Mouse (Mus musculus): Measurements from ENCODE around the gene Hapln2. TPM values are rescaled to one million over a fixed set of nuclear protein-coding genes. Genes with fewer than 3 reads are reported as not detected.

Hapln2 gene
- polyA plus RNA-seq, 1 experiment from 2014 or later, result 0.43 TPM

- no peak overlapping the region for H3K27ac ChIP-seq (replicated peaks)
- no peaks in the 10 kb centered on the region for H3K4me1 ChIP-seq
- H3K9ac ChIP-seq (replicated peaks), result no peak overlapping the region
- H3K36me3 ChIP-seq, result no peaks in the 10 kb centered on the region
- peaks cover 41% of the 10 kb centered on the region for H3K27me3 ChIP-seq
- WGBS, result 84% methylated on average over 5 of the region's 5 CpGs
- H3K9me3 ChIP-seq, result no peaks in the 10 kb centered on the region
- no peak for ATAC-seq (ENCODE audit: low FRiP score, low read depth)
- H3K4me3 ChIP-seq, result no peak overlapping the region
- H3K4me2 ChIP-seq (replicated peaks), result no peak overlapping the region
Observed at GRCm38 (mm10) chr3:88033506-88033905, 6.1 kb upstream of the Hapln2 start.

GRCm38 (mm10) chr3:88030608-88031395, 3.4 kb upstream of the Hapln2 start:
- peaks cover 58% of the 10 kb centered on the region for H3K27me3 ChIP-seq

DNA sequence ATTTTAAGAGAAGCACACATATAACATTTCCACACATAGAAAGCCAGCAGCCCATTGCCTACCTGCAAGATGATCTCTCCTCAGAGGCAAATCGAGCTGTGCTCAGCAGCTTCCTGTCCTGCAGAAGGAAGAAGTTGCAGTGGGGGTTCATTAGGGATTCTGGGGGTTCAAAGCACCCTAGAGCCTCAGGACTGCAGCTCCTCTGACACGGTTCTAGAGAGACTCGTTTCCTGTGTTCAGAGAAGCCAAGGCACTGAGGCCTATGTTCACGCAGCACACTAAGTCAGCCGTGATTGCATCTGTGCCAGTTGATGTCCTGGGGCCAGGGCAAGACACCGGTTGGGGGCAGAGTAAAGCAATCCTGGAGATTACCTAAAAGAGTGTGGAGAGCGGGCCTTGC, 560 bp downstream of the Hapln2 start:
- Histone ChIP-seq H3K36me3 (no peaks in the 10 kb centered on the region), H3K9ac (replicated peaks) (no peak overlapping the region), H3K27ac (replicated peaks) (no peak overlapping the region), H3K27me3 (peaks cover 85% of the 10 kb centered on the region), H3K4me1 (peaks cover 19% of the 10 kb centered on the region), H3K9me3 (peaks cover 2% of the 10 kb centered on the region; the same call in 1 of the 2 replicates), H3K4me3 (no peak overlapping the region), H3K4me2 (replicated peaks) (no peak overlapping the region)
- ATAC-seq (ENCODE audit: low FRiP score, low read depth), result no peak
- 68% methylated on average over 7 of the region's 7 CpGs for WGBS

More at GRCm38 (mm10) chr3:88030608-88031395, 3.4 kb upstream of the Hapln2 start:
- H3K4me2 ChIP-seq (replicated peaks), result no peak overlapping the region
- H3K9ac ChIP-seq (replicated peaks), result no peak overlapping the region
- 17% methylated on average over 19 of the region's 19 CpGs for WGBS
- no peaks in the 10 kb centered on the region for H3K4me1 ChIP-seq
- H3K9me3 ChIP-seq, result peaks cover under 1% of the 10 kb centered on the region; the same call in 1 of the 2 replicates
- H3K27ac ChIP-seq (replicated peaks), result no peak overlapping the region
- H3K36me3 ChIP-seq, result no peaks in the 10 kb centered on the region
- H3K4me3 ChIP-seq, result no peak overlapping the region
- no peak for ATAC-seq (ENCODE audit: low FRiP score, low read depth)

- peaks cover 19% of the 10 kb centered on the region for H3K4me1 ChIP-seq
- H3K36me3 ChIP-seq, result no peaks in the 10 kb centered on the region
- no peak overlapping the region for H3K27ac ChIP-seq (replicated peaks)
- H3K27me3 ChIP-seq, result peaks cover 84% of the 10 kb centered on the region
- ATAC-seq (ENCODE audit: low FRiP score, low read depth), result peak; percentile 80
- H3K4me2 ChIP-seq (replicated peaks), result peak overlapping the region; percentile 98
- under 1% methylated on average over 81 of the region's 81 CpGs for WGBS
- peaks cover 2% of the 10 kb centered on the region; the same call in 1 of the 2 replicates for H3K9me3 ChIP-seq
- peak overlapping the region; percentile 57 for H3K4me3 ChIP-seq
- H3K9ac ChIP-seq (replicated peaks), result peak overlapping the region; percentile 52; the same call in 1 of the 2 replicates
Observed at GRCm38 (mm10) chr3:88023192-88024074, 4.0 kb downstream of the Hapln2 start.

- Histone ChIP-seq H3K4me3 (peak overlapping the region; percentile 57), H3K27me3 (peaks cover 83% of the 10 kb centered on the region), H3K36me3 (no peaks in the 10 kb centered on the region), H3K9ac (replicated peaks) (peak overlapping the region; percentile 52), H3K4me2 (replicated peaks) (peak overlapping the region; percentile 98), H3K9me3 (0 out of 2 replicates have a peak, but pooled peaks cover 2% of the 10 kb centered on the region), H3K4me1 (peaks cover 19% of the 10 kb centered on the region), H3K27ac (replicated peaks) (no peak overlapping the region)
- ATAC-seq (ENCODE audit: low FRiP score, low read depth), result peak; percentile 91
- WGBS, result 1% methylated on average over 61 of the region's 66 CpGs
Observed at GRCm38 (mm10) chr3:88022322-88023191, 4.8 kb downstream of the Hapln2 start.

- Histone ChIP-seq H3K36me3 (no peaks in the 10 kb centered on the region), H3K27ac (replicated peaks) (no peak overlapping the region), H3K4me2 (replicated peaks) (no peak overlapping the region), H3K4me1 (no peaks in the 10 kb centered on the region), H3K4me3 (no peak overlapping the region), H3K9me3 (peaks cover 5% of the 10 kb centered on the region), H3K27me3 (peaks cover 18% of the 10 kb centered on the region; the same call in 1 of the 2 replicates), H3K9ac (replicated peaks) (no peak overlapping the region)
- no peak for ATAC-seq (ENCODE audit: low FRiP score, low read depth)
- 8% methylated on average over 6 of the region's 6 CpGs for WGBS
Observed at GRCm38 (mm10) chr3:88010634-88011265, 16.6 kb downstream of the Hapln2 start.

- Histone ChIP-seq H3K36me3 (no peaks in the 10 kb centered on the region), H3K9ac (replicated peaks) (no peak overlapping the region), H3K9me3 (peaks cover 5% of the 10 kb centered on the region), H3K4me1 (peaks cover 6% of the 10 kb centered on the region; the same call in 1 of the 2 replicates), H3K27ac (replicated peaks) (no peak overlapping the region), H3K27me3 (peaks cover 48% of the 10 kb centered on the region), H3K4me3 (no peak overlapping the region), H3K4me2 (replicated peaks) (no peak overlapping the region)
- ATAC-seq (ENCODE audit: low FRiP score, low read depth), result no peak
- 77% methylated on average over 18 of the region's 18 CpGs for WGBS
Observed at GRCm38 (mm10) chr3:88005822-88006786, 21.3 kb downstream of the Hapln2 start.

GRCm38 (mm10) chr3:88002291-88002976, 24.9 kb downstream of the Hapln2 start:
- Histone ChIP-seq H3K4me3 (no peak overlapping the region), H3K4me2 (replicated peaks) (no peak overlapping the region), H3K27ac (replicated peaks) (no peak overlapping the region), H3K9ac (replicated peaks) (no peak overlapping the region), H3K9me3 (peaks cover 5% of the 10 kb centered on the region), H3K27me3 (peaks cover 74% of the 10 kb centered on the region), H3K36me3 (no peaks in the 10 kb centered on the region), H3K4me1 (peaks cover 24% of the 10 kb centered on the region)
- ATAC-seq (ENCODE audit: low FRiP score, low read depth), result no peak
- WGBS, result 2% methylated on average over 17 of the region's 17 CpGs

GRCm38 (mm10) chr3:88000816-88001595, 26.4 kb downstream of the Hapln2 start:
- ATAC-seq (ENCODE audit: low FRiP score, low read depth), result no peak
- 17% methylated on average over 11 of the region's 11 CpGs for WGBS
- Histone ChIP-seq H3K4me2 (replicated peaks) (peak overlapping the region; percentile 68), H3K4me3 (peak overlapping the region; percentile 47), H3K36me3 (no peaks in the 10 kb centered on the region), H3K9me3 (peaks cover 2% of the 10 kb centered on the region; the same call in 1 of the 2 replicates), H3K27ac (replicated peaks) (no peak overlapping the region), H3K4me1 (peaks cover 37% of the 10 kb centered on the region), H3K9ac (replicated peaks) (no peak overlapping the region), H3K27me3 (peaks cover 88% of the 10 kb centered on the region)

Data from midbrain, embryonic 12.5 days (tissue).